Mouse (Mus musculus) ES-Bruce4 (cell line): ENCODE results near the gene Dnajc1.

ENCODE experiments used
- CTCF ChIP-seq: IDR thresholded peaks from one replicate; pipeline ENCODE4 v1.8.1; 2011; ENCODE audit warnings: low read depth, low read length
- POLR2A ChIP-seq: IDR thresholded peaks from one replicate; pipeline ENCODE4 v1.8.1; 2011; ENCODE audit warnings: low read length; ENCODE audit not compliant: insufficient read depth

- no peak for TF ChIP-seq CTCF
- TF ChIP-seq POLR2A, result no peak
Measured at GRCm38 (mm10) chr2:18188367-18188766, 204.3 kb downstream of the Dnajc1 start.
